Mouse (Mus musculus) lung, postnatal 25 days (tissue): Measurements from ENCODE around the gene Adra1b.

Experiments
- DNase-seq: peaks from one replicate; pipeline ENCODE4 v3.0.0; 2022; ENCODE audit warnings: low spot score

Adra1b gene

GRCm38 (mm10) chr11:43728737-43729301 lies 172.2 kb downstream of the Adra1b start:
- no peak for DNase-seq

GRCm38 (mm10) chr11:43727796-43728195 lies 173.2 kb downstream of the Adra1b start:
- DNase-seq: no peak
